Mouse (Mus musculus) spleen, postnatal 14 days (tissue): Measurements from ENCODE around the gene Rnf126.

Source experiments
- DNase-seq, 2 experiments: peaks; one replicate each; pipeline ENCODE4 v3.0.0; 2021 to 2022; ENCODE audit warnings: low spot score in 2 of 2

Gene Rnf126

DNA sequence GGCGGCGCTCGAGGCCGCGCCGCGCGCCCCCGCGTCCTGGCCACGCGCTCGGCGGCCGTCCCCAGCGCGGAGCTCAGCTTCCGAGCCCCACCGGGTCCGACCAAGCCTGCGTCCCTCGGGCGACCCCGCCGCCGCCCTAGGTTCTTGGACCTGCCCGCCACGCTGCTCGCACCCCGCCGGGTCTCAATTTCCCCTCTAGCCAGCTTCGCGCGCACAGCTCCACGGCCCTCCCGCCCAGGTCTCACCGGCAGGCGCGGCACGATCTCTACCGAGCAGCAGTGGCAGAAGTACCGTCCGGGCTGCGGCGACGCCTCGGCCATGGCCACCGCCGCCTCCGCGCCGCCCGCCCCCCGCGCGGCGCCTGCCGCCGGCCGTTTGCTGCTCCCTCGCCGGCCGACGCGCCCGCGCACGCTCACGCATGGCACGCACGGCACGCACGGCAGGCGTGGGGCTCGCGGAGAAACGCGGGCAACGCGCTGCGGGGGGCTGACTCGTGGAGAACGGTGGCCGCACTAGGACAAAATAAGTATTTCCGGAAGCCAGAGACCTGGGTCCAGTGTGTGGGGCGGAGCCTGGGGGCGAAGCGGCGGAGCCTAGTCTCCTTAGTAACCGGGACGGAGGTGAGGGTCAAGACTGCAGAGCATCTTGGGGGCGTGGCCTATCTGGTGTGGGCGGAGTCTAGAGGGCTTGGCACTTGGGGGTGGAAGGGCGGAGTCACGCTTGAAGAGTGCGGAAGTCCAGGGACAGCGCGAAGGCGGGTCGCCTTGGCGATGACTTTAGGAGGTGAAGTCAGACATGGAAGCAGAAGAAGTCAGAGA is at the start of gene Rnf126:
Gene Rnf126, minus strand, starts transcription at position 445 of the 818 bp plus-strand sequence.
- peak; percentile 100 for DNase-seq

DNA sequence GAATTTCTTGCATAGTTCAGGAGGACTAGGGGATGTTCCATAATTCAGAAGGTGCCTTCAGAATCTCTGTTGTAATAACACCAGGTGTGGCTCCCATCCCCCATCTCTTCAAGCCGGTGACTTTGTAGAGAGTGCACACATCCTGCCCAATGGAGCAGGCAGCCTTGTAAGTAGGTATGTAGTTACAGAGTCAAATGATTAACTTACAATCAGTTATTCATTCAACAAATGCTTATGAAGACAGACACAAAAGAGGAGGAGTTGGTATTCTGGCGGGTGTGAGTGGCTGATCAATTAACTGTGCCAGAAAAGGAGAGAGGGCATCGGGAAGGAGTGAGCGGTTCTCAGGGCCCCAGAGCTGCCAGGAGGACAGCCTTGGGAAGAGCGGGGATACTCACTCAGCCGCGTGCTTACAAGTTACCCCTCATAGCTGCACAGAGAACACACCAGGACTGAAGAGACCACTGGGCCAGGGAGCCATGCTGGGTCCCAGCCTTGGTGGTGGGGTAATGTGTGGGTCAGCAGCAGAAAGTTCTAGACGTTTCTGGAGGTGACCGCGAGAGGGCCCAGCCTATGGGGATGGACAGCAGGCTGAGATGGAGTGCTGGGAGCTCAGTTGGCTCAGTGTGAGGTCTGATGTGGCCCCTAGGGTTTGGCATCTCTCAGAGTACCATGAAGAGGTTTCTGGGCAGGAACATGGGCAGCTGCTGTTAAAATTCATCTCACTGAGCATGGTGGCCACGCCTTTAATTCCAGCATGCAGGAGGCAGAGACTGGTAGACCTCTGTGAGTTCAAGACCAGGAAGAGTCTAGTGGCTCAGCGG is 49.1 kb upstream of the Rnf126 start:
- no peak for DNase-seq

DNA sequence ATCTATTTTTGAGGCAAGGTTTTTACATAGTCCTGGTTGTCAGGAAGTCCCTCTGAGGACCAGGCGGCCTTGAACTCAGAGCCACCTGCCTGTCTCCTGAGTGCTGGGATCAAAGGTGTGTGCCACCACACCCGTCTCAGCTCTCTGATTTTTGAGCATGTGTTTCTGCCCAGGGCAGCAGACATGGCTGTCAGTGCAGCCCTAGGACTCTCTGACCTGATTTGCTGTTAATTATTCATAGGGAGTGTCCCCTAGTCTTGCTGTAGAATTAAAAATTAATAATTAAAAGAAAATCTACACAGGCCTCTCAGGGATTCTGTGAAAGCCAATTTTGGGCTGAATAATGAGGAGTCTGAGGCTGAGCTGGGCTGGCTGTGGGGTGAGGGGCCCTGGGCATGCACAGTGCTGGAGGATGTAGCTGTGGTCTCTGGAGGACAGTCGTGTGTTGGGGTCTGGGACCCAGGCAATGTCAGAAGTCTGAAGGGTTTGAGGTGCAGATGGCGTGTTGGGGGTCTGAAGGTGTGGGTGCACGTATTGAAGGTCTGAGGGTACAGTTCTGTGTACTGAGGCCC is 47.6 kb upstream of the Rnf126 start:
- DNase-seq, result no peak

DNA sequence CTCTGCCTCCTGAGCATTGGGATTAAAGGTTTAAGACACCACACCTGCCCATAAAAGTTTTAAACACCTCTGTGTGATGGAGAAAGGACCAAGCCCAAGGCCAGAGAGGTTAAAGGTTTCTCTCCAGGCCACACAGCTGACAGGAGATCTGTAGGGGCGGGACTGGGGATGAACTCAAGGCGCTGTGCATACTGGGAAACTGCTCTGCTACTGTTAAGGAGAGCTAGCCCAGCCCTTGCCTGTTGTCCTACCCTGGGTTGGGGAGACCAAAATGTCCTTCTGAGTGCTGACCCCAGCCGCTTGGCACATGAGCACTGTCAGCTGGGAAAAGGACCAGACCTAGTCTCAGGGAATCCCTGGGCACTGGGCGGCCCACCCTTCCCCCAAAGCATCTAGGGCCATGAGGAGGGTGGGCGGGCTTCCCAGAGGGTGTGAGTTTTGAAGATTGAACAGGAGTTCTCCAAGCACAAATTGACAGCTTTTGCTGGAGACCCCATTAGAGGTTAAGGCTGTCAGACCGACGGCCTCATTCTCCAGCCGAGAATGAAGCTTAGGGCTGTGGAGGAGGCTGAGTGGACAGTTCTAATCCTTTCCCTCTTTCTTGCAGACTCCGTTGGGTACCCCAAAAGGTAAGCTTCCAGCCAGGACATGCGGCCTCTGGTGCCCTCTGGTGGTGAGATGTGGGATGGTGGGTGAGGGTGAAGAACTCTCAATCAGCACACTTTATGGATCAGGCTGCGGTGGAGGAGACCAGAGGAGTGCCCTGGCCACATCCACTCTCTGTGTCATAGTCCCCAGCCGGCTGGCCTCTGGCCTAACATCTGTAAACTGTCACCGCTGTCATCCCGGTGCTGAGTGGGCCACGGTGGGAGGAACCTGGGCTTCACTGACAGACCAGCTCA is 45.2 kb upstream of the Rnf126 start:
- peak; percentile 66 to 81 for DNase-seq

DNA sequence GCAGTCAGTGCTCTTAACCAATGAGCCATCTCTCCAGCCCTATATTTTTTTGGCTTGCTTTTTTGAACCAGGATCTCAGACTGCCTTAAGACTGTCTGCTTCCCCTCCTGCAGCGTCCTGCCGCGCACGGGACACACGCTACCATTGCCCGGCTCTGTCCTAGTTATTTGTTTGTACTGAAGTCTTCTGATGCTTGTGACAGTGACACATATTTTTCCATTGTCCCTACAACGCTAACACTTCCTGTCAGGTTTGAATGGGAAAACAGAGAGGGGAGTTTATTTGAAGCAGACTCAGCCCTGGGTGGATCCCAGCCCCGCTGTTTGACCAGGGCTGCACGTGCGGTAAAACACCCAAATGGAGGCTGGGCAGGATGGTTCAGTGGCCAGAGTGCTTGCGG is 42.0 kb upstream of the Rnf126 start:
- no peak for DNase-seq

DNA sequence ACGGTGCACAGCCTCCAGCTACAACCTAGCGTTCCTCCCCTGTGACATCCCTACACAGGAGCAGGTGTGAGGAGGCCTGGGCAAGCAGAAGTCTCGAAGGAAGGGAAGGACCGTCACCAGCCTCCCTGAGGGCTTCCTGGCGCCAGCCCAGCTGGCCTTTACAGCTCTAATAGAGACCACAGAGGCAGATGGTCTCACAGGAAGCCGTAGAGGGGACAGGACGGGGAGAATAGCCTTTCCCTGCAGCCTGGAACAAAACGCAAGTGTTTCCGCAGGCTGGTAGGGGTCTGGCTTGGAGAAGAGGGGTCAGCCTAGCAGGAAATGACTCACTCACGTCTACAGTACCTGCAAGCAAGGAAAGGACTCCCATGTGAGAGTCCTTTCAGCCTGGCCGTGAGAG is 41.1 kb upstream of the Rnf126 start:
- DNase-seq, result no peak

DNA sequence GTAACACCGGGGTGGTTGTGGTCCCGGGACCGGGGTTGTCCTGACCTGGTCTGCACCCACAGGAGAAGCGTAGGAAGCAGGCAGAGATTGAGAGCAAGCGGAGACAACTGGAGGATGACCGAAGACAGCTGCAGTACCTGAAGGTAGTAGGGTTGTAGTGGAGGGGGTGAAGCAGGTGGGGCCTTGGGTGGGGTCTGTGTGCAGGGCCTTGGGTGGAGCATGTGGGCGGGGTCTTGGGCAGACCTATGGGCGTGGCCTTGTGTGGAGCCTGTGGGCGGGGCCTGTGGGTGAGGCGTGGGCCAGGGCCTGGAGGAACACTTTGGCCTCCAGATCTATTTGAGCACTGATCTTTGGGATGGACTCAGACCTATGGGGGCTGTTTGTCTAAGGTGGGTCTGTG is 40.2 kb upstream of the Rnf126 start:
- no peak for DNase-seq

DNA sequence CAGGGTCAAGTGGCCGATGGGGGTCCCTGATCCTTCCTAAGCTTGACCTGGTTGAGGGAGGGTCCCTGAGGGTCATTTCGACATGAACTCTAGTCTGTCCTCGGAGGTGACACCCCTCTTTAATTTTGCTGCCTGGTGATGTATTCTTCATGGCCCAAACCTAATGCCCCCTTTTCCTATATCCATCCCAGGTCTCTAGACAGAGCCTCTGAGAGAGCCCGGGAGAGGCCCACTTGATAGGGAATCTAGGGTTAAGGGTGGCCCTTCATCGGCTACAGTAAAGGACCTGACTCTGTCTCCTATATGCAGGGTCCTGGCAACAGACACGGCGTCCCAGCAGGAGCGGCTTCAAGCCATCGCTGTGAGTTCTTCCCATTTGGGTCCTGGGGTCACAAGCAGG is 39.6 kb upstream of the Rnf126 start:
- DNase-seq, result no peak

DNA sequence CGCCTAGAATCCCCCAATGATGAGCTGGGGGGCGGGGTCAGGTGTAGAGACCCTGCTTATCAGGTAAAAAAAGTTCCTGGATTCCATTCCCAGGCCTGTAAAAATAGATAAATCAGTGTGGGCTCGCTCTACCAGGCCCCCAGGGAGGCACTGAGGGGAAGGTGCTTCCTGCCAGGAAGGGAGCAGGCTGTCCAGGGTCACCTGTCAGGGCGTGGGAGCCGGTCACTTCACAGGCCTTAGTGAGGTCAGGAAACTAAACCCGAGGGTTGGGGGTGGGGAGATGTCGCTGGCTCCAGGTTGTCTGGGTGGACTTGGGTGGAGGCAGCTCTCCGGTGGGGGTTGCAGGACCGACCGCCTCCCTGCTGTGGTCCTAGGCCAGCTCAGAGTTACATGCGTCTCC is 38.9 kb upstream of the Rnf126 start:
- no peak for DNase-seq

DNA sequence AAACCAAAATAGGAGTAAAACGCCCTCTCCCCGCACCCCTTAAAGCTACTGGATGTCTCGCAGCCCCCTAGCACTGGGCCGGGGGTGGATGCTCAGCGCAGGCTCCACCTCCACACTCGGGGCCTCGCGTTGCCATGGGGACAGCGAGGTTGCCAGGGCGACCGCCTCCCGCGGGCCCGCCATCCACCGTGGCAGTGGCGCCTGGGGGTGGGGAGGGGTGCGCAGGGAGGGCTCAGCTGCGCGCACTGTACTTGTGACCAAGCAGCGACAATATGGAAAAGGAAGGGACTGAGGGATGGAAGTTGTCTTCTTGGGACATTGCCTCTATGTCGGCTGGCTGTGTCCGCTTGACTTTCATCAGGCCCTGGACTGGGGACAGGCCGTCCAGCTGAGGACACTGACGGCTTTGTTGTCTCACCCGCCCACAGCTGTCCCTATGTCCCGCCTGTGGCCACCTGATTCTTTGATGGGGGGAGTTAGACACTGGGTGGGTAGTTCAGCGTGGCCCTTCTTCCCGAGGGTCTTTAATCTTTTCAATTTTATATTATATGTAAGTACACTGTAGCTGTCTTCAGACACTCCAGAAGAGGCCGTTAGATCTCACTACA is 37.1 kb upstream of the Rnf126 start:
- DNase-seq, result no peak

DNA sequence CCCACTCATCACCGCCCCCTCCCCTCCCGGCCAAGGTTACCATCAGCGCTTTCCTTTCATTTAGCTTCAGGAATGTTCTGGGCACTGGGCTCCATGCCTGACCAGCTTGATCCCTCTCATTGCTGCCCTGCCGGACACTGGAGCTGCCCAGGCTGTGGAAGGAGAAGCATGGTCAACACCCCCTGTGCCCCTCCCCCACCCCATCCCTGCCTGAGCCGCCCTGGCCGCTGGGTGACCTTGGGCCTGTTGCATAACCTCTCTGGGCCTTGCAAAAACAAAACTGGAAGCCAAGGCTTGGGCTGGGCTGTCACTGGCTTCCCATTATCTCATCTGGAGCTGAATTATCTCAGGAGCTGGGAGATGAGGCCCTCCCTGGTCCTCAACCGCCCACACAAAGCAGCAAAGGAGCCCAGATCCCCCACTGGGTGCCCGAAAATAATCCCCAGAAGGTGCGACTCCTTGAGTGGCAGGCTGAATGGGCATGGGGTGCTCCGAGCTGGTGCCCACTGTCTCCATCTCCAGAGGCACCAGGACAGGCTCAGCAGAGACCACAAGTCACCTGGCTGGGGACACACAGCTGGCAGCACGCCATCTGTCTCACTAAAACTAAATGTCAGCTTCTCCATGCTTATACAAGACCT is 35.7 kb upstream of the Rnf126 start:
- no peak for DNase-seq

DNA sequence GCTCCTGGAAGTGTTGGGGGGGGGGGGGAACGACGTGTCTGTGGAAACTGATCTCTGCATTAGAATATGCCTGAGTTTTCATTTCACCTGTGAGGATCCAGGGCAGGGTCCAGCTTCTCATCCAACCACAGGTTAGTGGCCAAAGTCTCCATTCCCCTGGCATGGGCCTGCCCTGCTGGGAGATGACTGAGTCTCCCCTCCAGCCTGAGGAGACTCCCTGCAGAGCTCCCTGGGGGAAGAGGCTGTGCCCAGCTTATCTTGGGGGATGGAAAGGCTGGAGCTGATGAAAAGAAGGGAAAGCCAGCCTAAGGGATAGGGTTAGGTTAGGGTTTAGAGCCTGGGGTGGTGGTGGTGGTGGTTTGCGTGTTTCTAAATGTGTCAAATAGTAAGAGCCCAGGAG is 35.1 kb upstream of the Rnf126 start:
- no peak for DNase-seq

DNA sequence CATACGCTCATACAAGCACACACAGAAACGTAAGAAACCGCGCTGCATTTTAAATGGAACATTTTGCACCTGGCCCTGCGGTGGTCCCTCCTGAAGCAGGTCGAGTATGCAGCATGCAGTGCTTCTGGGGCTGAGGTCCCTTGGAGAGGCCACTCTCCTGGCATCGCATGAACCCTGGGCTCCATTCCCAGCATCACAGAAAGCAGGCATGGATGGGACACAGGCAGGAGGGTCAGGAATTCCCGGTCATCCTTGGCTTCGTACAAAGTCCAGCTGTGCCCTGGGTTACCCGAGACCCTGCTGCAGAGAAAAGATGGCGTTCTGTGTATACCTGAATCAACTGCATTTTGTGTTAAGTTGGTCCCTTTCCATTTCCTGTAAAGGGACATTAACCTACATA is 33.8 kb upstream of the Rnf126 start:
- no peak for DNase-seq

DNA sequence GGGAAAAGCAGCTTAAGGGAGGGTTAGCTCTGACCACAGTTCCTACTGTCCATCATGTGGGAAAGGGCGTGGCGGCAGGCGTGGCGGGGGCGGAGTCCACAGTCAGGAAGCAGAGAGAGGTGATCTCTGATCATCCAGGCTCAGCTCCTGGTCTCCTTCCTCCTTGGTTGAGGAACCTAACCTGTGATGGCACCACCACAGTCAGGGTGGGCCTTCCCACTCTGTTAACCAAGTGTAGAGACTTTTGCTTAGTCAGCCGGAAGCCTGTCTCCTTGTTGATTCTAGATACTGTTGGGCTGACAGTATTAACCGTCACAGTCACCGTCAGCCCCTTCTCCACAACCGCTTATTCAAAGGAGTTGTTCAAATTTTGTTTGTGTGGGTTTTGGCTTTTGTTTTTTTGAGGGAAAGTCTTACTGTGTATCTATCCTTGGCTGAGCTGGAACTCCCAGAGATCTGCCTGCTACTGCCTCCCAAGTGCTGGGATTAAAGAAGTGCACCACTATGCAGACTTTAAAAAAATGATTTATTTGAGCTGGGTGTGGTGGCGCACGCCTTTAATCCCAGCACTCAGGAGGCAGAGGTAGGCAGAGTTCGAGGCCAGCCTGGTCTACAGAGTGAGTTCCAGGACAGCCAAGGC is 31.7 kb upstream of the Rnf126 start:
- DNase-seq, result no peak

DNA sequence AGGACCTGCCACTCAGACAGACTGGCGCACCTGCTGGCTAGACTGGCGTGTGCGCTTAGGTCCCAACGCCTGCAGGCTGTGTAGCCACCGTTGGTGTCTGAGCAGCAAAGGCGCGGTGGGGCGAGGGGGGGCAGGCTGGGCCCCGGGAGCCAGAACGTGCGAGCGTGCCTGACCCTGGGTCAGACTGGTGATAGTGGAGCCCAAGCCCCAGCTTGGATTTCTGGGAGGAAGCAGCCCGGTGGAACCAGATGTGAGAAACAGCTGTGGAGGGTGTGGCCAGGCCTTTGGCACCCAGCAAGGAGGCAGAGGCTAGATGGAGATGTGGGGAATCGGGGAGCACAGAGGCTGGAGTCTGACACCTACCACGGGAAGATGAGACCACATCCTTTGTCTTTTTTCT is 30.6 kb upstream of the Rnf126 start:
- DNase-seq, result no peak

DNA sequence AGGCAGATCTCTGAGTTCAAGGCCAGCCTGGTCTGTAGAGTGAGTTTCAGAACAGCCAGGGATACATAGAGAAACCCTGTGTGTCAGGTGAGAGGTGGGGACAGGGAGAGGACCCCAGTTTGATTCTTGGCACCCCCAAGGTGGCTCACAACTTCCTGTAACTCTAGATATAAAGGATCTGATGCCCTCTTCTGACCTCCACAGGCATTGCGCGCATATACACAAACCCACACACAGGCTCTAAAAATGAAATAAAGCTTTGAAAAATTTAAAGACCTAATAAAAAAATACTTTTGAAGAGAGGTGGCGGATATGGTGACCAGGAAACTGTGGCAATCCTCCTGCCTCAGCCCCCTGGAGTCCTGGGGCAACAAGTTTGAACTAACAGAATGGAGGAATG is 29.2 kb upstream of the Rnf126 start:
- DNase-seq, result no peak

DNA sequence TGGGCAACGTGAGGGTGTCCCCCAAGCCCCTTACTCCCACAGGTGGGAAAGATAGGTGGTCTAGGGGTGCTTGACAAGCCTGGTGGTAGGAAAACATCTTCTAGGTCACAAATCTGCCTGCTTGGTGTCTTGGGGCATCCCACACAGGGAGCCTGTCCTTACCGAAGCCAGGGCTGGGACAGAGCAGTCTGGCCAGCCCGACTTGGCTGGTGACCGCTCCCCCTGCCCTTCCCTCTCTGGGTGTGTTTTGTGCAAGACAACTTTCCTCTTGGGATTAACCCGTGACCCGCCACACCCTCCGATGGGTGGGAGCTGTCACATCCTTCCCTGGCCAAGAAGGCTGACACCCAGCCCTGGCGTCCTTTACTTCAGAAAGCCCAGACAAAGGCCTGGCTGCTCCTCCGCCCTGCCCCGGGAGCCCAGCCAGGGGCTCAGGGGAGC is 27.8 kb upstream of the Rnf126 start:
- DNase-seq, result no peak

DNA sequence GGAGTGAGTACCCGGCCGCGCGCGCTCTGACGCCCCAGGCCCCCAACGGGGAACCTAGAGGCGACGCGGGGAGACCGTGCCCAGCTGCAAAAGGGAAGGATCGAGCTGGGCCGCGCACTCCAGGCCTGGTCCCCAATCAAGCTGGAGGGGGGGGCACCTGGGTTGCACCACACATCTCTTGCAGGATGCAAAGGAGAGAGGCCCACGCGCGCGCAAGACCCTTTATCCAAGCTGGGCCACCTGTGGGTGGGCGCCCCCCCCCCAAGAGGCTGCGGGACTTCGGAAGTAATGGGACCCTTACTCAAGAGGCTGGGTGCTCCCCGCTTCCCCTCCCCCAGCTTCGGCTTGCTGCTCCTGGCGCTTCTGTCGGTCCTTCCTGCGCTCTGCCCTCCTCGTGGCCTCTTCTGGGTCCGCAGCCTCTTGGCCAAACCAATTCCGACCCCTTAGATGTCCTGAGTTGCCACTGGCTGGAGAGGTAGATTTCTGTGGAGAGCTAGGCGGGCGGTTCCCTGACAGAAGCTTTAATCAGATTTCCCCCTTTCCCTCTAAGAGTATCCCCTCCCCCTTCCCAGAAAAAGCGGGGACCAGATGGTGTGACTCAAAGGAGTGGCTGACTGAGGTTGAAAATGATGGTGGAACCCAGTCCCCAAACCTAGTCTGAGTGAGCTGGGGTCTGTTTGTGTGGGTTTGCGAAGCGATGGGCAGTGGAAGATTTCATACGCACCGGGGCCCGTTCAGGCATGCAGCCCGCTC is 27.2 kb upstream of the Rnf126 start:
- no peak for DNase-seq

DNA sequence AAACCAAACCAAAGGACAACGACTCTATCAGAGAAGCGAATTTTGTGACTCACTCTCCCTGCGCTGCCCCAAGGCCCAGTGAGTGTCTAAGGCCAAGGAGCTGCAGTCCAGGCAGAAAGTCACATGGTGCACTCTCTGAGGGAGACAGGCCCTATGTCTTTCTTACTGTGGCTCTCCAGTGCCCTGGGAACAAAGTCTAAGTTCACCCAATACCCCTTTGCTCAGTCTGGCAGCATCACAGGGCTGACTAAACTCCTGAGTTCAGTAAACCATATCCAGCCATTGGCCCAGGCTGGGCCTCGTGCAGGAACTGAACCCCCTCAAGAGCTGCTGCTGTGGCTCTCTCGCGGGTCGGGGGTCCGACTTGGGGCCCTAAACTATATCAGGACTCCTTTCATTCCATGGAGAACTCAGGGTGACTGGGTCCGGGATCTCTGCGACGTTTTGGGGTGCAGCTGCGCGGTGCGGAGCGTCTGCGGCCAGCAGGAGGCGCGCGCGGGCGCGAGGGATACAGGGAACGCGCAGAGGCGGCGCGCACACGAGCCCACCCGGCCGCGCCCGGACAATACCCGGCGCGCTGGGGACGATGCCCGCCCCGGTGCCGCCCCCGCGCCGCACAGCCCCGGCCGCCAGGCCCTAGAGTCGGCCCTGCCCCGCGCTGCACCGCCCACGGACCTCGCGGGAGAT is 26.4 kb upstream of the Rnf126 start, which contains the start of gene Palm:
Gene Palm, plus strand, starts transcription at position 522 of the 687 bp plus-strand sequence.
- DNase-seq, result peak; percentile 55 to 75
